Mouse (Mus musculus) testis, adult 2 months (tissue): ENCODE data around the gene Senp2.

Experiments used
- CTCF ChIP-seq: fragments of 200-500 bp; IDR thresholded peaks from 2 replicates; pipeline ENCODE4 v1.5.1; 2012; ENCODE audit warnings: low read depth, mild to moderate bottlenecking, inconsistent platforms, low read length, moderate library complexity; ENCODE audit not compliant: control insufficient read depth, insufficient read depth, insufficient replicate concordance
- POLR2A ChIP-seq: fragments of 200-500 bp; IDR thresholded peaks from 2 replicates; pipeline ENCODE4 v1.6.1; 2012; ENCODE audit warnings: low read depth, mild to moderate bottlenecking, inconsistent platforms, low read length, moderate library complexity; ENCODE audit not compliant: control insufficient read depth

DNA sequence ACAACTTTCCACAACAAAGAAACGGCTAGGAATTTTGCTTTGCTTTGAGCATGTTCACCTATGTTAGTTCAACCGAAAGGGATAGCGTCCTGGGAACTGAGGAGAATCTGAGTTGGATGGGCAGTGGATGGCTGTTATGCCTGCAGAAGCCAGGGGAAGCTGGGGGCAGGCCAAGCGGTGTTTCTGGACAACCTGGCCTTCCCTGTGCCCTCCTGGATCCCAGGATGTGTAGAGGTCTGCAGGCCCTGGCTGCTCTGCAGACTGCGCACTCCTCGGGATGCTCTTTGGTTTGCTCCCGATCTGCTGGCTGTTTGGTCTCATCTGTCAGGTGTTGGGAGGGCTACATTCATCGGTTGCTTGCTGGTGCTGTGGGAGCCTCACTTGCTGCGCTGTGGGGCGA, 51.1 kb downstream of the Senp2 start:
- TF ChIP-seq POLR2A, result no peak
- no peak for TF ChIP-seq CTCF
